Comparison of ENCODE assay signal across 18 mouse cellular contexts in the genomic region with DNA sequence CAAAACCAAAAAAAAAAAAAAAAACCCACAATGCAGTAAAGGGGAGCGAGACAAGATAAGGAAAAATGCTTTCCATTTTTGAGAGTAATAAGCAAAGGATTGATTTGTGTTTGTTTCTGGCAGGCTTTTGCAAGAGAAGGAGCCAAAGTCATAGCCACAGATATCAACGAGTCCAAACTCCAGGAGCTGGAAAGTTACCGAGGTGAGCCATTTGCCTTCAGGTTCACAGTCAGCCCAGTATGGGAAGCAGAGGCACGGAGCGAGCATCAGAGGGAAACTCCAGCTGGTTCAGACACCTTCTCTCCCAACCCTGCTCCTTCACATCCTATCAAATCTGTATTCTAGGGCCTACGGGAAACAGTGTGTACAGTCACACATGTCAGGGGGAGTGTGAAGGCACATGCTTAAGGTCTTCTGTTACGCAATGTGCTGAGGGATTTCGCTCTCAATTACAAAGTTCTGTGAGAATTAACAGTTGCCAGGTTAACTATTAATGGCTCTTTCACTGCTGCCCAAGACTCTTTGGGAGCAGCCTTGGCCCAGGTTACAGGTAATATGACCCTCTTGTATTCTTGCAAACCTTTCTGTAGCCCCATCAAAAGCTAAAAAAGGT. TPM values are rescaled to one million over a fixed set of nuclear protein-coding genes. Genes with fewer than 3 reads are reported as not detected.
DNase-seq lines count a peak whose midpoint lies in the region; ATAC-seq and TF ChIP-seq lines count a peak whose summit lies in the region.
"Had no signal": no experiment of that assay in that cellular context is flagged by ENCODE, and none has a peak within 500 bp of the region (broad histone marks: within the 10 kb centered on the region; RNA-seq: fewer than 3 reads in every experiment).

No protein-coding gene starts in this region.

- H3K9me3 ChIP-seq in liver, embryonic 16.5 days (replicated peaks; ENCODE audit: control insufficient read depth, low read length) = no peaks in the 10 kb centered on the region
- H3K9me3 ChIP-seq in liver, embryonic 12.5 days (replicated peaks) = no peaks in the 10 kb centered on the region
- H3K9me3 ChIP-seq in kidney, postnatal 0 days (replicated peaks; ENCODE audit: low read length) = no peaks in the 10 kb centered on the region
- no peaks in the 10 kb centered on the region for H3K9me3 ChIP-seq in forebrain, embryonic 10.5 days
- H3K9me3 ChIP-seq: heart, embryonic 15.5 days; hindbrain, embryonic 15.5 days; lung, embryonic 15.5 days; midbrain, embryonic 13.5 days; neural tube, embryonic 12.5 days had no signal

- no peaks in the 10 kb centered on the region for H3K27me3 ChIP-seq in liver, embryonic 16.5 days (ENCODE audit: control insufficient read depth, insufficient read depth, low read depth, low read length)
- no peaks in the 10 kb centered on the region for H3K27me3 ChIP-seq in liver, embryonic 12.5 days (replicated peaks)
- H3K27me3 ChIP-seq in kidney, adult 2 months (replicated peaks; ENCODE audit: control insufficient read depth, insufficient read depth, low read length) = no peaks in the 10 kb centered on the region
- H3K27me3 ChIP-seq in kidney, postnatal 0 days (ENCODE audit: insufficient read depth, low read length) = no peaks in the 10 kb centered on the region
- no peaks in the 10 kb centered on the region for H3K27me3 ChIP-seq in forebrain, embryonic 10.5 days (ENCODE audit: poor library complexity, severe bottlenecking)
- H3K27me3 ChIP-seq: heart, embryonic 15.5 days; hindbrain, embryonic 15.5 days; lung, embryonic 15.5 days; midbrain, embryonic 13.5 days; neural tube, embryonic 12.5 days had no signal

- H3K4me3 ChIP-seq in liver, embryonic 16.5 days (ENCODE audit: low read depth, low read length) = no peak overlapping the region
- H3K4me3 ChIP-seq in liver, embryonic 12.5 days = no peak overlapping the region
- no peak overlapping the region for H3K4me3 ChIP-seq in kidney, adult 2 months (ENCODE audit: insufficient read depth, low read depth, low read length)
- H3K4me3 ChIP-seq in kidney, postnatal 0 days (replicated peaks; ENCODE audit: low read depth, low read length) = no peak overlapping the region
- H3K4me3 ChIP-seq in forebrain, embryonic 10.5 days = no peak overlapping the region
- H3K4me3 ChIP-seq: heart, embryonic 15.5 days; hindbrain, embryonic 15.5 days; lung, embryonic 15.5 days; midbrain, embryonic 13.5 days; neural tube, embryonic 12.5 days had no signal

- no peaks in the 10 kb centered on the region for H3K36me3 ChIP-seq in liver, embryonic 16.5 days (ENCODE audit: control insufficient read depth, insufficient read depth)
- H3K36me3 ChIP-seq in liver, embryonic 12.5 days = no peaks in the 10 kb centered on the region
- H3K36me3 ChIP-seq in kidney, adult 2 months (ENCODE audit: control insufficient read depth, insufficient read depth, low read length) = peaks cover 3% of the 10 kb centered on the region; the same call in 1 of the 2 replicates
- no peaks in the 10 kb centered on the region for H3K36me3 ChIP-seq in kidney, postnatal 0 days (ENCODE audit: insufficient read depth, low read length)
- no peaks in the 10 kb centered on the region for H3K36me3 ChIP-seq in forebrain, embryonic 10.5 days (replicated peaks)
- H3K36me3 ChIP-seq: heart, embryonic 15.5 days; hindbrain, embryonic 15.5 days; lung, embryonic 15.5 days; midbrain, embryonic 13.5 days; neural tube, embryonic 12.5 days had no signal

- no peak overlapping the region for H3K9ac ChIP-seq in liver, embryonic 16.5 days (ENCODE audit: low read depth, low read length)
- H3K9ac ChIP-seq in liver, embryonic 12.5 days = no peak overlapping the region
- no peak overlapping the region for H3K9ac ChIP-seq in kidney, postnatal 0 days (ENCODE audit: low read depth, low read length)
- H3K9ac ChIP-seq: heart, embryonic 15.5 days; hindbrain, embryonic 15.5 days; lung, embryonic 15.5 days; midbrain, embryonic 13.5 days; neural tube, embryonic 12.5 days had no signal

- no peaks in the 10 kb centered on the region for H3K4me1 ChIP-seq in liver, embryonic 16.5 days (ENCODE audit: control insufficient read depth, low read depth, low read length)
- H3K4me1 ChIP-seq in liver, embryonic 12.5 days = no peaks in the 10 kb centered on the region
- H3K4me1 ChIP-seq in kidney, adult 2 months (ENCODE audit: control insufficient read depth, insufficient read depth, low read length) = peaks cover 2% of the 10 kb centered on the region; the same call in 1 of the 2 replicates
- H3K4me1 ChIP-seq in kidney, postnatal 0 days (replicated peaks; ENCODE audit: insufficient read depth, low read length) = no peaks in the 10 kb centered on the region
- H3K4me1 ChIP-seq in forebrain, embryonic 10.5 days = no peaks in the 10 kb centered on the region
- H3K4me1 ChIP-seq: heart, embryonic 15.5 days; hindbrain, embryonic 15.5 days; midbrain, embryonic 13.5 days; neural tube, embryonic 12.5 days had no signal

- H3K4me2 ChIP-seq in liver, embryonic 16.5 days (ENCODE audit: low read depth, low read length) = no peak overlapping the region
- H3K4me2 ChIP-seq in liver, embryonic 12.5 days = no peak overlapping the region
- no peak overlapping the region for H3K4me2 ChIP-seq in kidney, postnatal 0 days (ENCODE audit: low read length)
- H3K4me2 ChIP-seq: heart, embryonic 15.5 days; hindbrain, embryonic 15.5 days; lung, embryonic 15.5 days; midbrain, embryonic 13.5 days; neural tube, embryonic 12.5 days had no signal

- DNase-seq in kidney, adult 2 months = peak; percentile 91
- DNase-seq in kidney, postnatal 0 days (ENCODE audit: low spot score) = peak; percentile 39
- peak; percentile 69 for DNase-seq in yolk sac, embryonic 10.5 days (ENCODE audit: low spot score)
- DNase-seq in forebrain, embryonic 10.5 days (ENCODE audit: extremely low spot score, low spot score) = no peak
- DNase-seq in right cerebral cortex, postnatal 36 days (ENCODE audit: low spot score in 2 of 2) = no peak
- DNase-seq: cerebellum, adult 18-20 months; cerebellum, postnatal 36 days; gastrocnemius, postnatal 10 days; heart, postnatal 4 days; thymus, adult 2 months had no signal

- ATAC-seq in liver, embryonic 16.5 days (ENCODE audit: low read depth) = peak; percentile 48
- no peak for ATAC-seq in liver, embryonic 12.5 days
- ATAC-seq in kidney, postnatal 0 days (replicated peaks; ENCODE audit: low FRiP score, low read depth) = peak; percentile 64
- ATAC-seq: midbrain, embryonic 13.5 days had no signal

- TF ChIP-seq POLR2A in kidney, adult 2 months (IDR thresholded peaks at IDR 0.05; ENCODE audit: low read depth, low read length) = no peak

- TF ChIP-seq CTCF in kidney, adult 2 months (conservative IDR thresholded peaks at IDR 0.05; ENCODE audit: insufficient read depth, insufficient read length, low read depth, low read length) = no peak
- TF ChIP-seq CTCF in kidney, postnatal 0 days (IDR thresholded peaks at IDR 0.05; ENCODE audit: low read depth) = no peak

- no peak overlapping the region for H3K27ac ChIP-seq in liver, embryonic 16.5 days (ENCODE audit: low read length)
- no peak overlapping the region for H3K27ac ChIP-seq in liver, embryonic 12.5 days
- H3K27ac ChIP-seq in kidney, adult 2 months (ENCODE audit: insufficient read depth, low read depth, low read length) = peak overlapping the region; percentile 96
- H3K27ac ChIP-seq in kidney, postnatal 0 days = peak overlapping the region; percentile 48; the same call in 1 of the 2 replicates
- no peak overlapping the region for H3K27ac ChIP-seq in forebrain, embryonic 10.5 days
- H3K27ac ChIP-seq: heart, embryonic 15.5 days; hindbrain, embryonic 15.5 days; lung, embryonic 15.5 days; midbrain, embryonic 13.5 days; neural tube, embryonic 12.5 days had no signal

- WGBS in liver, embryonic 16.5 days (ENCODE audit: insufficient replicate concordance) = 55% methylated on average over 8 of the region's 8 CpGs
- WGBS in liver, embryonic 12.5 days (ENCODE audit: insufficient replicate concordance) = 61% methylated on average over 8 of the region's 8 CpGs
- WGBS in kidney, adult 2 months = 36% methylated on average over 8 of the region's 8 CpGs
- WGBS in kidney, postnatal 0 days = 57% methylated on average over 8 of the region's 8 CpGs
- 91% methylated on average over 8 of the region's 8 CpGs for WGBS in forebrain, embryonic 10.5 days

RNA-seq across cellular contexts. Expression of gene Bdh2, which starts 7.2 kb away (rescaled TPM):
- polyA plus RNA-seq in liver, embryonic 16.5 days (2015; fragmentation: Nextera tagmentation; extraction: Ambion mirVana) = 0.78 and 1.0 TPM in 2 replicates
- polyA plus RNA-seq in liver, embryonic 12.5 days (2016; fragmentation: Nextera tagmentation; extraction: Ambion mirVana) = 0.49 and 0.61 TPM in 2 replicates
- 247 and 284 TPM in 2 replicates for polyA plus RNA-seq in kidney, adult 2 months (2012; rRNA removed)
- polyA plus RNA-seq in kidney, postnatal 0 days (2015; fragmentation: Nextera tagmentation; extraction: Ambion mirVana) = 103 and 107 TPM in 2 replicates
- polyA plus RNA-seq in forebrain, embryonic 10.5 days (2016; fragmentation: Nextera tagmentation; extraction: Ambion mirVana) = 6.0 and 9.0 TPM in 2 replicates

RNA-seq across cellular contexts. Expression of gene Slc9b2, which starts 19.3 kb away (rescaled TPM):
- polyA plus RNA-seq in liver, embryonic 16.5 days (2015; fragmentation: Nextera tagmentation; extraction: Ambion mirVana) = 0.12 and 0.26 TPM in 2 replicates
- polyA plus RNA-seq in liver, embryonic 12.5 days (2016; fragmentation: Nextera tagmentation; extraction: Ambion mirVana) = 0.24 and 0.49 TPM in 2 replicates
- 0.30 and 0.59 TPM in 2 replicates for polyA plus RNA-seq in kidney, adult 2 months (2012; rRNA removed)
- 3.1 and 3.7 TPM in 2 replicates for polyA plus RNA-seq in kidney, postnatal 0 days (2015; fragmentation: Nextera tagmentation; extraction: Ambion mirVana)
- polyA plus RNA-seq in forebrain, embryonic 10.5 days (2016; fragmentation: Nextera tagmentation; extraction: Ambion mirVana) = 5.6 and 7.2 TPM in 2 replicates

RNA-seq across cellular contexts. Expression of gene Slc9b1, which starts 59.6 kb away (rescaled TPM):
- polyA plus RNA-seq in liver, embryonic 16.5 days (2015; fragmentation: Nextera tagmentation; extraction: Ambion mirVana) = not detected in 2 replicates
- polyA plus RNA-seq in liver, embryonic 12.5 days (2016; fragmentation: Nextera tagmentation; extraction: Ambion mirVana) = 0.07 and 0.25 TPM in 2 replicates
- 0.06 TPM in 1 of 2 replicates, not detected in the other for polyA plus RNA-seq in kidney, adult 2 months (2012; rRNA removed)
- 0.25 and 0.32 TPM in 2 replicates for polyA plus RNA-seq in kidney, postnatal 0 days (2015; fragmentation: Nextera tagmentation; extraction: Ambion mirVana)
- polyA plus RNA-seq in forebrain, embryonic 10.5 days (2016; fragmentation: Nextera tagmentation; extraction: Ambion mirVana) = 0.34 and 0.38 TPM in 2 replicates
- polyA plus RNA-seq: C2C12; heart, embryonic 15.5 days; hindbrain, embryonic 15.5 days; neural tube, embryonic 12.5 days; thymus, adult 2 months had no signal

Comparison
In these comparisons a context has a peak if more than half of its experiments do, and no peak if none do; other contexts are left out.
1. H3K27ac ChIP-seq: peak in kidney, adult 2 months (single experiment) and kidney, postnatal 0 days (single experiment); none in liver, embryonic 16.5 days (single experiment), liver, embryonic 12.5 days (single experiment) and forebrain, embryonic 10.5 days (single experiment).
2. DNase-seq: peak in kidney, adult 2 months (single experiment), kidney, postnatal 0 days (single experiment) and yolk sac, embryonic 10.5 days (single experiment); none in forebrain, embryonic 10.5 days (single experiment) and right cerebral cortex, postnatal 36 days (0 of 2).
3. RNA of gene Bdh2, which starts 7.2 kb away (polyA plus RNA-seq): 247 to 284 TPM in kidney, adult 2 months and 103 to 107 TPM in kidney, postnatal 0 days; 6.0 to 9.0 TPM in forebrain, embryonic 10.5 days, 0.78 to 1.0 TPM in liver, embryonic 16.5 days and 0.49 to 0.61 TPM in liver, embryonic 12.5 days; every median in the first group is over 10 times any median in the second.